Mouse (Mus musculus) MEL (cell line): ENCODE results near the gene Ryr1. TPM values are rescaled to one million over a fixed set of nuclear protein-coding genes. Genes with fewer than 3 reads are reported as not detected.
A peak's percentile ranks its signal among the peaks of the same experiment; 100 is the strongest.

Experiments
- DNase-seq: peaks from one replicate; pipeline ENCODE4 v3.0.0; 2011; ENCODE audit warnings: low read depth, low spot score
- H3K27ac ChIP-seq: 2 replicates; pipeline ENCODE4 v1.5.1; 2012; ENCODE audit warnings: low read depth, mild to moderate bottlenecking, control low read depth, low read length, moderate library complexity; ENCODE audit not compliant: control insufficient read depth
- H3K27me3 ChIP-seq, 2 experiments: fragments of 150-350 bp in 1 of 2; sonication (generic) in 1 of 2; 2 replicates each; pipeline ENCODE4 v1.6.1; 2012; ENCODE audit warnings: low read length in 2 of 2, mild to moderate bottlenecking in 2 of 2, improper control_type of control experiment in 1 of 2, moderate library complexity in 1 of 2; ENCODE audit not compliant: insufficient read depth in 2 of 2, control insufficient read depth in 1 of 2
- H3K36me3 ChIP-seq, 2 experiments: 2 replicates each; pipeline ENCODE4 v1.6.1; 2012 to 2014; ENCODE audit warnings: low read length in 2 of 2, improper control_type of control experiment in 1 of 2, inconsistent platforms in 1 of 2, mild to moderate bottlenecking in 1 of 2; ENCODE audit not compliant: insufficient read depth in 2 of 2, control insufficient read depth in 1 of 2
- H3K4me1 ChIP-seq, 2 experiments: fragments of 150-350 bp in 1 of 2; sonication (generic) in 1 of 2; 2 replicates each; pipeline ENCODE4 v1.6.1; 2012; ENCODE audit warnings: low read length in 2 of 2, improper control_type of control experiment in 1 of 2, mild to moderate bottlenecking in 1 of 2; ENCODE audit not compliant: insufficient read depth in 2 of 2, control insufficient read depth in 1 of 2
- H3K4me3 ChIP-seq, 2 experiments: fragments of 150-350 bp in 1 of 2; sonication (generic) in 1 of 2; 2 replicates each; pipeline ENCODE4 v1.5.1; 2012; ENCODE audit warnings: low read depth in 2 of 2, low read length in 2 of 2, mild to moderate bottlenecking in 2 of 2, moderate library complexity in 2 of 2, control low read depth in 1 of 2, improper control_type of control experiment in 1 of 2; ENCODE audit not compliant: control insufficient read depth in 1 of 2, insufficient read depth in 1 of 2
- H3K79me2 ChIP-seq: 2 replicates; pipeline ENCODE4 v1.6.1; 2012; ENCODE audit warnings: mild to moderate bottlenecking, low read length, moderate library complexity; ENCODE audit not compliant: control insufficient read depth, poor library complexity, insufficient read depth
- H3K9ac ChIP-seq: 2 replicates; pipeline ENCODE4 v1.6.1; 2012; ENCODE audit warnings: low read depth, mild to moderate bottlenecking, control low read depth, low read length, moderate library complexity; ENCODE audit not compliant: control insufficient read depth, poor library complexity, severe bottlenecking
- H3K9me3 ChIP-seq: fragments of 150-350 bp; sonication (generic); replicated peaks from 2 replicates; pipeline ENCODE4 v1.6.1; 2012; ENCODE audit warnings: mild to moderate bottlenecking, low read length, improper control_type of control experiment, moderate library complexity; ENCODE audit not compliant: insufficient read depth
- BHLHE40 ChIP-seq: IDR thresholded peaks from 2 replicates; pipeline ENCODE4 v1.6.1; 2012; ENCODE audit warnings: low read depth, mild to moderate bottlenecking, inconsistent platforms, low read length, improper control_type of control experiment, borderline replicate concordance
- CTCF ChIP-seq, 3 experiments: IDR thresholded peaks in 2 of 3; conservative IDR thresholded peaks in 1 of 3; 2 replicates each; pipeline ENCODE4 v1.5.1; 2011 to 2012; ENCODE audit warnings: low read length in 3 of 3, low read depth in 2 of 3, mild to moderate bottlenecking in 2 of 3, improper control_type of control experiment in 1 of 3, inconsistent platforms in 1 of 3, mixed read lengths in 1 of 3, moderate library complexity in 1 of 3; ENCODE audit not compliant: control insufficient read depth in 1 of 3, insufficient read depth in 1 of 3, poor library complexity in 1 of 3, severe bottlenecking in 1 of 3
- E2F4 ChIP-seq: IDR thresholded peaks from 2 replicates; pipeline ENCODE4 v1.6.1; 2011; ENCODE audit warnings: low read depth, low read length, improper control_type of control experiment, borderline replicate concordance
- ELF1 ChIP-seq: IDR thresholded peaks from 2 replicates; pipeline ENCODE4 v1.6.1; 2014; ENCODE audit warnings: low read depth, mild to moderate bottlenecking, inconsistent platforms, low read length, improper control_type of control experiment, moderate library complexity
- GABPA ChIP-seq: IDR thresholded peaks from 2 replicates; pipeline ENCODE4 v1.6.1; 2012; ENCODE audit warnings: low read depth, mild to moderate bottlenecking, inconsistent platforms, low read length, improper control_type of control experiment, moderate library complexity
- HCFC1 ChIP-seq: IDR thresholded peaks from 2 replicates; pipeline ENCODE4 v1.6.1; 2012; ENCODE audit warnings: low read depth, mild to moderate bottlenecking, inconsistent platforms, low read length, improper control_type of control experiment, moderate library complexity
- KAT2A ChIP-seq: conservative IDR thresholded peaks from 2 replicates; pipeline ENCODE4 v1.6.1; 2012; ENCODE audit warnings: low read depth, low read length, improper control_type of control experiment, inconsistent platforms
- MAX ChIP-seq: IDR thresholded peaks from 2 replicates; pipeline ENCODE4 v1.6.1; 2011; ENCODE audit warnings: low read length, improper control_type of control experiment
- NELFE ChIP-seq: IDR thresholded peaks from 2 replicates; pipeline ENCODE4 v1.6.1; 2011; ENCODE audit warnings: low read depth, low read length, improper control_type of control experiment
- NRF1 ChIP-seq: IDR thresholded peaks from 2 replicates; pipeline ENCODE4 v1.6.1; 2014; ENCODE audit warnings: low read depth, mild to moderate bottlenecking, inconsistent platforms, low read length, improper control_type of control experiment, moderate library complexity; ENCODE audit not compliant: poor library complexity, insufficient read depth, severe bottlenecking
- POLR2A ChIP-seq, 2 experiments: IDR thresholded peaks; 2 replicates each; pipeline ENCODE4 v1.6.1; 2011 to 2012; ENCODE audit warnings: low read length in 2 of 2, mild to moderate bottlenecking in 2 of 2, control low read depth in 1 of 2, improper control_type of control experiment in 1 of 2, low read depth in 1 of 2, moderate library complexity in 1 of 2; ENCODE audit not compliant: control insufficient read depth in 1 of 2, insufficient read depth in 1 of 2, poor library complexity in 1 of 2
- RCOR1 ChIP-seq: IDR thresholded peaks from 2 replicates; pipeline ENCODE4 v1.6.1; 2012; ENCODE audit warnings: low read depth, mild to moderate bottlenecking, inconsistent platforms, low read length, improper control_type of control experiment
- SMC3 ChIP-seq: IDR thresholded peaks from 2 replicates; pipeline ENCODE4 v1.6.1; 2011; ENCODE audit warnings: low read depth, low read length, improper control_type of control experiment
- TCF12 ChIP-seq: IDR thresholded peaks from 2 replicates; pipeline ENCODE4 v1.6.1; 2014; ENCODE audit warnings: low read depth, mild to moderate bottlenecking, inconsistent platforms, low read length, improper control_type of control experiment, moderate library complexity
- UBTF ChIP-seq: IDR thresholded peaks from 2 replicates; pipeline ENCODE4 v1.6.1; 2012; ENCODE audit warnings: low read depth, mild to moderate bottlenecking, inconsistent platforms, low read length, improper control_type of control experiment, moderate library complexity, borderline replicate concordance; ENCODE audit not compliant: insufficient read depth
- ZC3H11A ChIP-seq: IDR thresholded peaks from 2 replicates; pipeline ENCODE4 v1.6.1; 2012; ENCODE audit warnings: low read depth, mild to moderate bottlenecking, inconsistent platforms, low read length, improper control_type of control experiment
- ZMIZ1 ChIP-seq: IDR thresholded peaks from 2 replicates; pipeline ENCODE4 v1.6.1; 2012; ENCODE audit warnings: low read depth, mild to moderate bottlenecking, inconsistent platforms, low read length, improper control_type of control experiment, moderate library complexity
- polyA plus RNA-seq, 2 experiments: library from polyadenylated mRNA; stranded (reverse) in 1 of 2; unstranded in 1 of 2; fragments of >175 nt in 1 of 2; fragments of >200 nt in 1 of 2; gene quantifications; 2 replicates each; pipeline versions ENCODE4 v1.2.1 to v1.2.4; 2012; ENCODE audit warnings: low replicate concordance in 2 of 2, low read depth in 1 of 2; ENCODE audit not compliant: insufficient read length in 2 of 2, insufficient read depth in 1 of 2, missing spikeins in 1 of 2
- total RNA-seq: library from RNA; depleted of rRNA; stranded (reverse); fragments of 300-350 nt; gene quantifications from 2 replicates; pipeline ENCODE4 v1.2.3, GENCODE M21; 2012

The Ryr1 gene
- total and polyA plus RNA-seq, 3 experiments = 0.27 to 0.54 TPM; not detected in 1

DNA sequence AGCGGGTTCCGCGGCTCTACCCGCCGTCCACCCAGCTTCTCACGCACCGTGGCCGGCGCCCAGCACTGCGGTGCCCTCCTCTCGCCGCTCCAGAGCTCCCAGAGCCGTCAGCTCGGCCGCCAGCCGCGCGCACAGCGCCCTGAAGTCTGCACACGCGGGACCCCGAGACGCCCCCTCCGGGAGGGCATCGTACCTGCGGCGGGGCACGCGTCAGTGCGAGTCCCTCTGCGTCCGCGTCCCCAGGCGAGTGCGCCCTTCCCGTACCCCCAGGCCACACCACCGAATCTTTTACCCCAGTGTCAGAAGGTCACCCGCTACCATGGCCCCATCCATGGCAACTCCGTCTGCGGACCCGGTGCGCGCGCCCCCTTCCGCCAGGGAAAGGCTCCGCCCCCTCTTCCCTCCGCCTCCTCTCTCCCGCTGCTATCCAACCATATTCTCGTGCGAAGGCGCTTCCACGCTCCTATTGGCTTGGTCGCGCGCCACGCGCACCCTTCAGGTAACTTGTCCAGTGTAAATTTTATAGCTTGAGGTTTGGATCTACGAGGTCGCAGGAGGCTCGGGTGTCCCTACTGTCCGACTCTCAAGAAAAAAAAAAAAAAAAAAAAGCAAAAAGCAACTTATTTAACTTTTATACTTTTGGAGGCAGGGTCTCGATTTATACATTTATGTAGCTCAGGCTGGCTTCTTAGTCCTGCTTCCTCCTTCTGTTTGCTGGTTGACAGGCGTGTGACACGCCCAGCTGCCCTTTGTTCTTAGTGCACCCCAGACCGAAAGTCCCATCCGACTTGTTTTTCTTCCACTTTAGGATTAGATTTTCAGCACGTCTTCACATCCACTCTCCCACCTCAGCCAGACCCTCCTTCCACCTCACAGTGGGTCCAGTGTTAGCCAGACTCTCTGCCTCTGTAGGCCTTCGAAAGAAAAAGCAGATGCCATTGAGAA lies 31.1 kb upstream of the Ryr1 start, which contains the start of gene Fam98c (continued):
- TF ChIP-seq POLR2A (IDR thresholded peaks at IDR 0.05; ENCODE audit: control insufficient read depth in 1 of 2, insufficient read depth in 1 of 2, low read depth in 1 of 2, low read length in 2 of 2, poor library complexity in 1 of 2) = peak; percentile 48 to 67; a peak in 2 of 4 replicates
- TF ChIP-seq, all 39 proteins: peak for 12

DNA sequence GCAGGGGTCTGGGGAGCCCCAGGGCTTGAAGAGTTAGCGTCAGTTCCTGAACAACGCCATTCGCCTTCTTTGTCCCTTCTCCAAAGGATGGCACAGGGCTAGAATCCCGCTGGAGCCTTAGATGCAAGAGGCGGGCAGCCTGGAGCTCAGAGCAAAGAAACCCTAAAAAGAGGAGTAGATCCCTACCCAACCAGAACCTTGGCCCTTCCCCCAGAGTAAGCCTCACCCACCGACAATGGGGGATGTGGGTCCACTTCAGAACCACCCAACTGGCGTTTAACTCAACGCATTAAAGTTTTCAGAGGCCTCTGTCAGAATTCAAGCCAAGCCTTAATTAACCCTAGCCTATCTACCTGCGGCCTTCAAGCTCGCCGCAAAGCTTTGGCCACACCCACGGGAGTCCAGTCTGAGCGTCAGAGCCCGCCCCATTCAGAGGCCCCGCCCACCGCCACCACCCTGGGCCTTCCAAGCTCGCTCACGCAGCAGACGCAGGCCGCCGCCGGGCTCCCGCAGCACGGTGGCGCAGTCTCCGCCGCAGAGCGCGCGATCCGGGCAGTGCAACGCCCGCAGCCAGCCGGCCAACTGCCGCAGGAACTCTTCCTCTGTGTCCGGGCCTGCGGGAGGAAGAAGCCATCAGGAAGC lies 30.3 kb upstream of the Ryr1 start:
- H3K27me3 ChIP-seq = no peaks in the 10 kb centered on the region
- no peaks in the 10 kb centered on the region; a peak in 1 of 4 replicates for H3K36me3 ChIP-seq
- peak; percentile 90 for DNase-seq
- H3K4me1 ChIP-seq = peaks cover 0 to 11% of the 10 kb centered on the region in 2 experiments; a peak in 1 of 4 replicates
- TF ChIP-seq ELF1 (0 out of 2 replicates have a peak, but pooled peaks have one; percentile 15), TCF12 (0 out of 2 replicates have a peak, but pooled peaks have one; percentile 22), SMC3 (no peak), GABPA (no peak), ZC3H11A (no peak), CTCF (IDR thresholded peaks at IDR 0.05 in 2 of 3, conservative IDR thresholded peaks at IDR 0.05 in 1 of 3; ENCODE audit: control insufficient read depth in 1 of 3, insufficient read depth in 1 of 3, low read depth in 2 of 3, low read length in 3 of 3, poor library complexity in 1 of 3, severe bottlenecking in 1 of 3) (0 out of 6 replicates have a peak, but pooled peaks of 1 of the 3 experiments have one; percentile 17), E2F4 (no peak), HCFC1 (0 out of 2 replicates have a peak, but pooled peaks have one; percentile 35), ZMIZ1 (peak; percentile 28; the same call in 1 of the 2 replicates), RCOR1 (no peak), NRF1 (0 out of 2 replicates have a peak, but pooled peaks have one; percentile 32), NELFE (peak; percentile 61), MAX (0 out of 2 replicates have a peak, but pooled peaks have one; percentile 29), POLR2A (IDR thresholded peaks at IDR 0.05; ENCODE audit: control insufficient read depth in 1 of 2, insufficient read depth in 1 of 2, low read depth in 1 of 2, low read length in 2 of 2, poor library complexity in 1 of 2) (peak; percentile 7 to 73; a peak in 2 of 4 replicates), BHLHE40 (no peak), UBTF (no peak), KAT2A (no peak)
- TF ChIP-seq, all 39 proteins: peak for 9
- Histone ChIP-seq H3K4me3 (peak overlapping the region; percentile 75 to 80), H3K27ac (peak overlapping the region; percentile 8), H3K9me3 (no peaks in the 10 kb centered on the region), H3K79me2 (no peaks in the 10 kb centered on the region; the same call in 1 of the 2 replicates), H3K9ac (peak overlapping the region; percentile 72)
